Mouse (Mus musculus) T-cell, adult 66 days (primary cell): ENCODE results near the gene Mcam. TPM values are rescaled to one million over a fixed set of nuclear protein-coding genes. Genes with fewer than 3 reads are reported as not detected.

Source experiments
- total RNA-seq, 2 experiments: library from RNA; stranded (reverse); gene quantifications; 3 replicates in 1 of 2; 4 replicates in 1 of 2; pipeline ENCODE4 v1.2.4; 2023

Gene Mcam
- total RNA-seq: under 1 TPM; 0.33 to 0.79 TPM

GRCm38 (mm10) chr9:44134101-44134850 lies at the start of gene Mcam:
Mcam (plus strand) TSS chr9:44134469.

DNA sequence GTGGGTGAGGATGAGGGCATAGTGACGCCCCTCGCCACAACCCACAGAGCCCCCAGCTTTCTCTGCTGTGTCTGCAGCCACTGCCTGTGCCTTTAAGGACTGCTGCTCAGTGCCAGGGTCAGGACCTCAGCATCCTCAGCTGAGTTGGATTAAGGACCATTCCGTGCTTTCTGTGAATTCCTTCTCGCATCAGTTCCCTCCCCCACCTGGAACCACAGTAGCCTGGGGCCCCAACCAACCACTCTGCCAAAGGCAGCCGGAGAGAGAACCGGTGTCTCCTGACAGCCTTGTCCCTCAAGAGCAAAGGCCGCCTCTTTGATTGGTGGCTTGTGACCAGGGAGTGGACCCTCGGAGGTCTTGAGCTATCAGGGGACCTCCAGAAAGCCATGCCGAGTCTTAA lies 32.8 kb upstream of the Mcam start, which contains the start of gene Mfrp:
Gene Mfrp (plus strand): TSS at position 240 of the 400 bp plus-strand sequence.

DNA sequence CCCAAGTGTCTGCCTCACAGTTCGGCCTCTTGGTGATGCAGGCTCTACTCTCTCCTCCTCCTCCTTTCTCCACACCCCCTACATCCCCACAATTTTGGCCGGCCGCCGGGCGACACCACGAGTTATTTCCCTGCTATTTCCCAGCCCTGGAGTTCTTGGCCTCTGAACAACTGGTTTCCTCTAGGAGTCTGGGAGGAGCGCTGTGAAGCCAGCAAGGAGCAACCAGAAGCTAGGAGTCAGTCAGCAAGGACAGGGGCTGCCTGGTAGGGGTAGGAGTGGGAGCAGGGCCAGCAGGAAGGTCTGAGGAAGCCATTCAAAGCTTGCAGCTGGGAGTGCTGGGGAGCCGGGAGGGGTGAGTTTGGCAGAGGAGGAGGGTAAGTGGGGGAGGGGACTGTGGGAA lies 27.2 kb upstream of the Mcam start, which contains the start of gene C1qtnf5:
Gene C1qtnf5 (plus strand): TSS at position 136 of the 400 bp plus-strand sequence.

DNA sequence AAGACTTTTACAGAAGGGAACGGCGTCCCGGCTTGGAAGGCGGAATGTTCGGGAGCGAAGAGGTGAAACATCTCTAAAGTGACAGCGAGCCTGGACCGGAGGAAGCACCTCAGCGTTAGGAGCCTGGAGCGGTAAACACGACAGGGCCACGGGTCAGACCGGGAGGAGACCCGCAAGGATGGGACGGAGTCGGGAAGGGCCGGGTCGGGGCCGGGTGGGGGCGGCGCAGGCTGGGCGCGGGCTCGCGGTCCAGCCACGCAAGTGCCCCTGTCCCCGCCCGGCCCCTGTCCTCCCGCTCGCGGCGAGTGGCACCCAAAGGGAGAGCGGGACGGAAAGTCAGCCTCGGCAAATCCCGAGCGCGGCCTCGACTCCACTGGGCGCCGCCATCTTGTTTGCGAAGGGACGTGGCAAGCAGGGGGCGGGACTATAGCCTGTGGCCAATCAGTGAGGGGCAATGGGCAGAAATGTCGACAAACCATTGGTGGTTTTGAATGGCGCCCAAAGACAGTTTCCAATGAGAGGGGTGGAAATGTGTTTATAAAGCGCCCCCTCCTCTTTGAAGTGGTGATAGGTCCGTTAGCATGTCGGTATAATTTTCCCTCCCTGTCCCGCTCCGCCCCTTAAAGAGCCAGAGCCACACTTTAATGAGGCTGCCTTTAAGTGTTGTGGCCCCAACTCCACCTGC lies 21.0 kb upstream of the Mcam start, which contains the start of the genes Gm49380 and Rnf26:
Gene Gm49380 (minus strand): TSS at position 396 of the 685 bp plus-strand sequence.
Gene Rnf26 (minus strand): TSS at position 413 of the 685 bp plus-strand sequence.

Other genes with a start within 250 kb of the Mcam start
- gene Thy1, start 91.1 kb upstream of the Mcam start, total RNA-seq: 100 to 1,000 TPM; 830 to 871 TPM
- gene Usp2, start 67.4 kb upstream of the Mcam start, total RNA-seq: 10 to 100 TPM; 17.1 to 18.9 TPM
- under 1 TPM; 0.29 to 0.30 TPM for gene Mfrp, start 32.7 kb upstream of the Mcam start, total RNA-seq
- gene C1qtnf5, start 27.2 kb upstream of the Mcam start, total RNA-seq: under 1 TPM in 1 of 2 experiments, not detected in 1; 0.83 TPM
- under 1 TPM in 1 of 2 experiments, not detected in 1; 0.17 TPM for gene Gm49380, start 21.0 kb upstream of the Mcam start, total RNA-seq
- gene Rnf26, start 21.0 kb upstream of the Mcam start, total RNA-seq: 10 to 100 TPM; 21.5 to 25.5 TPM
- gene Cbl, start 99.6 kb downstream of the Mcam start, total RNA-seq: 100 to 1,000 TPM; 169 to 185 TPM
- not detected for gene Ccdc153, start 106.2 kb downstream of the Mcam start, total RNA-seq
- under 1 TPM in 1 of 2 experiments, not detected in 1; 0.50 TPM for gene Pdzd3, start 117.0 kb downstream of the Mcam start, total RNA-seq
- gene Nlrx1, start 134.1 kb downstream of the Mcam start, total RNA-seq: 1 to 10 TPM; 3.6 to 5.0 TPM
- under 1 TPM in 1 of 2 experiments, not detected in 1; 0.47 TPM for gene Abcg4, start 154.1 kb downstream of the Mcam start, total RNA-seq
- gene Hinfp, start 171.2 kb downstream of the Mcam start, total RNA-seq: 10 to 100 TPM; 55.1 to 69.3 TPM
- gene C2cd2l, start 185.8 kb downstream of the Mcam start, total RNA-seq: 10 to 100 TPM; 17.0 to 29.0 TPM
- gene Dpagt1, start 191.6 kb downstream of the Mcam start, total RNA-seq: 10 to 100 TPM in 1 of 2 experiments, 1 to 10 TPM in 1; 8.9 to 11.5 TPM
- gene H2afx, start 200.2 kb downstream of the Mcam start, total RNA-seq: 10 to 100 TPM; 37.5 to 58.5 TPM
- gene Hmbs, start 209.8 kb downstream of the Mcam start, total RNA-seq: 10 to 100 TPM; 18.0 to 24.2 TPM
- gene Vps11, start 227.2 kb downstream of the Mcam start, total RNA-seq: 10 to 100 TPM; 51.2 to 57.1 TPM
- gene Hyou1, start 245.0 kb downstream of the Mcam start, total RNA-seq: 10 to 100 TPM; 71.4 to 78.9 TPM